Mouse (Mus musculus) gastrocnemius, adult 2 months (tissue): Measurements from ENCODE around the gene Cd81. TPM values are rescaled to one million over a fixed set of nuclear protein-coding genes. Genes with fewer than 3 reads are reported as not detected.

Experiments used
- DNase-seq: peaks from one replicate; pipeline ENCODE4 v3.0.0; 2022
- H3K27ac ChIP-seq: fragments of 200-600 bp; 2 replicates; pipeline ENCODE4 v1.8.1; 2022; ENCODE audit warnings: mild to moderate bottlenecking
- H3K4me3 ChIP-seq: fragments of 200-600 bp; 2 replicates; pipeline ENCODE4 v1.8.1; 2022; ENCODE audit warnings: mild to moderate bottlenecking, moderate library complexity
- CTCF ChIP-seq: fragments of 200-600 bp; IDR thresholded peaks from 2 replicates; pipeline ENCODE4 v1.8.1; 2022; ENCODE audit warnings: antibody characterized with exemption, mild to moderate bottlenecking, moderate library complexity
- intact Hi-C: fragments of 180-260 bp; cut with DNase I; formaldehyde crosslinking; loops from one replicate; pipeline ENCODE4 v1.15.1; 2025
- total RNA-seq, 2 experiments: library from RNA; stranded (reverse); gene quantifications; 2 replicates each; pipeline ENCODE4 v1.2.3; 2021

Gene Cd81
- total RNA-seq, 2 experiments from 2014 or later: 100 to 129 TPM

- intact Hi-C loops: no loop called here
- peak overlapping the region; percentile 85 for H3K27ac ChIP-seq
- no peak for TF ChIP-seq CTCF
Measured at GRCm38 (mm10) chr7:143042089-143042488, 10.4 kb upstream of the Cd81 start.

GRCm38 (mm10) chr7:143042897-143043300 lies 9.6 kb upstream of the Cd81 start:
- H3K27ac ChIP-seq: peak overlapping the region; percentile 85
- TF ChIP-seq CTCF: no peak
- no peak overlapping the region for H3K4me3 ChIP-seq
- DNase-seq: no peak
- intact Hi-C loops: no loop called here

More at GRCm38 (mm10) chr7:143042089-143042488, 10.4 kb upstream of the Cd81 start:
- H3K4me3 ChIP-seq: 0 out of 2 replicates have a peak overlapping the region, but pooled peaks have one; percentile 17
- DNase-seq: peak; percentile 73

DNA sequence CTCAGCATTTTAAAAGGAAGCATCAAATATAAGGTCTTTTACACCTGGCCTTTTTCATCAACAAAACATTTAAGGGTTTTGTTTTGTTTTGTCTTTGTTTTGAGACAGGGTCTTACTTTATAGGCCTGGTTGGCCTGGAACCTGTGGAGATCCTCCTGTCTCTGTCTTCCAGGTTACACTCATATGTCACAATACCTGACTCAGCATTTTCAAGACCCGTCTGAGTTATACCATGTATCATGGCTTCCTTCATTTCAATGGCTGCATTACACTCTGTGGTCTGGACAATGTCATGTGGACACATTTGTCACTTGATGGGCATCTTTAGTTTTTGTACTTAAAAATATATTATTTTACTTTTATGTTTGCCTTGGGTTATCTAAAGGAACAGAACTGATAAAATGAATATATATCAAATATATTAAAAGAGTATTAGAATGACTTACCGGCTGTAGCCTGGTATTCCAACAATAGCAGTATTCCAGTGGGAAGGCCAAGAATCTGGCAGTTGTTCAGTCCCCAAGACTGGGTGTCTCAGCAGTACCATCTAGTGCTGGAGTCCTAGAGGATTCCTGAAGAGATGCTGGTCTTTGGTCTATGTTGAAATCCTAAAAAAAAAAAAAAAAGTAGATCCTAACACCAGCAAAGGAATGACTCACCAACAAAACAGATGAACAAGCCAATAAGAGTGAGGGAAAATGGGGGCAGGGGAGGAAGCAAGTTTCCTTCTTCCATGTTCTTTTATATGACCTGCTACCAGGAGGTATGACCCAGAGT lies 8.3 kb upstream of the Cd81 start:
- no peak overlapping the region for H3K27ac ChIP-seq
- no peak for DNase-seq
- TF ChIP-seq CTCF: no peak
- intact Hi-C loops: no loop called here
- no peak overlapping the region for H3K4me3 ChIP-seq

DNA sequence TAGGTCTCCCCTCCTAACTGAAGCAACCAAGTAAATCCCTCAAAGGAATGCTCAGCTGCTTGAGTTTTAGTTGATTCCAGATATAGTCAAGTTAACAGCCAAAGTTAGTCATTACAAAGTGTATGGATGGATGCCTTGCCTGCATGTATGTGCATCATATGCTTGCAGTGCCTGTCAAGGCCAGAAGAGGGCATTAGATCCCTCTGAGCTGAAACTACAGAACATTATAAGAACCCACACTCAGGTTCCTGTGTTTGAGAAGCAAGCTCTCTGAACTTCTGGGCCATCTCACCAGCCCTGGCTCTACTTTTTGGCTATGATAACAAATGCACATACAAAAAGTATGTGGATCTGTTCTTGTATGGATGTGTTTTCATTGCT lies 7.7 kb upstream of the Cd81 start:
- TF ChIP-seq CTCF: peak; percentile 17; the same call in 1 of the 2 replicates
- no peak overlapping the region for H3K27ac ChIP-seq
- intact Hi-C loops: no loop called here
- no peak overlapping the region for H3K4me3 ChIP-seq
- no peak for DNase-seq

- no peak overlapping the region for H3K27ac ChIP-seq
- no peak for TF ChIP-seq CTCF
- no peak for DNase-seq
- intact Hi-C loops: no loop called here
- no peak overlapping the region for H3K4me3 ChIP-seq
Measured at GRCm38 (mm10) chr7:143046358-143046757, 6.2 kb upstream of the Cd81 start.

- no peak for DNase-seq
- H3K27ac ChIP-seq: peak overlapping the region; percentile 52
- intact Hi-C loops: no loop called here
- no peak overlapping the region for H3K4me3 ChIP-seq
- no peak for TF ChIP-seq CTCF
Measured at GRCm38 (mm10) chr7:143049331-143049730, 3.2 kb upstream of the Cd81 start.

DNA sequence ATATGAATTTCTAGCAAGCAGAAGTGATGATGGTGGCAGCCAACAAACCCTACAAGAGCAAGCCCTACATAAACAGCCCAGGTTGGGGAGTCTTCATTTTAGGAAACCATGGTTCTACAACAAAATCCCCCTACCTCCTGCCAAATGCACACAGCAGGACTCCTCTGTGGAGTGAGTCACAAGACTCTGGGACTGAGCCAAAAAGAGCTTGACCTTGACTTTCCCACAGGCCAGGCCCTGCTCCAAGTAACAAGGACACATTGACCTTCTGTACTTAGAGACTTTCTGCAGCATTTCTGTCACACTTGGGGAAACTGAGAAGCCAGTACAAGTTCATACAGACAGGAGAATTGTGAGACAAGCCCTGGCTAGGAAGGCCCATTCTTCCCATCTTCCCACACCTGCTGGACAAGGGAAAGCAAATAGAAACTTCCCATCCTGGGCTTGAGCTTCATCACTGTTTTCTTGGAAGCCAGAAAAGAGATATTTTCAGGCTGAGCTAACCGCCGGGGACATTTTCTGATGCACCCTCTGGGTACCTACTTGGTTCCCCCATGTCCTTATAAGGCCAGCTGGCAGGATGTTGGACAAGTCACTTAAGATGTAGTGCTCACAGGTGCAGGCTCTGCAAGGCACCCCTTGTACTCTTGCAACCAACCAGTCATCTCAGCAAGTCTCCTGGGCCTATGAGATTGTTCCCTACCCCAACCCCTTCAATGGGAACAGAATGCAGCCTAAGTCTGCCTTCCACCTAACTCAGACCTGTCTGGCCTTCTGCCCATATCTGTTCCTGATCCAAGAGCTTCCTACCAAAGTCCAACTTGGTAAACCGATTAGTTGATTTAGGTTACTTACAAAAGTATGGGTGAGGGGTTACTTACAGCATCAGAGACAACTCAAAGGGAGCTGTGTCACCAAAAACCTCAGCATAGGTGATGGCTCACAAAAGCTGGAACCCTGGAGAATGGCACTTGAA lies 2.4 kb upstream of the Cd81 start:
- DNase-seq: no peak
- intact Hi-C loops: no loop called here
- TF ChIP-seq CTCF: no peak
- Histone ChIP-seq H3K4me3 (no peak overlapping the region), H3K27ac (peak overlapping the region; percentile 52)

DNA sequence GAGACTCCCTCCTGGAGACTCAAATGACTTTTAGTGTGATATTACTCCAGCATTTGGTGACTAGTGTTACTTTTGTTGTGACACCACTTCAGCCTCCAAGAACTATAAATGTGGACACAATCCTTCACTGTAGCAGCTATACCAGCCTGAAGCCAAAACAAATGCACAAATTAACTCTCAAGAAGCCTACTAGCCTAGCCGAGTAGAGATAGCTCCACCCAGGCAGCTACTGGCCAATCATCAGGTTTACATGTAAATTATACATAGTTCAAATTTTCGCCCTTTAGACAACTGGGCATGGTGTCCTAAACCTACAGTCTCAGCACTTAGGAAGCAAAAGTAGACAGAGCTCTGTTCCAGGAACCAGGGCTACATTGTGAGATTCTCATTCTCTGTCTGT lies 1.2 kb upstream of the Cd81 start:
- Histone ChIP-seq H3K4me3 (no peak overlapping the region), H3K27ac (no peak overlapping the region)
- no peak for TF ChIP-seq CTCF
- intact Hi-C loops: no loop called here
- no peak for DNase-seq

GRCm38 (mm10) chr7:143053008-143053899 lies 715 bp downstream of the Cd81 start:
- DNase-seq: peak; percentile 83
- TF ChIP-seq CTCF: peak; percentile 43
- peak overlapping the region; percentile 99 for H3K27ac ChIP-seq
- intact Hi-C loops: loop anchor here (1.0 to 2.0 kb wide), 2 partner anchors 16 to 45 kb away; partner anchors contain the start of gene Tssc4
- H3K4me3 ChIP-seq: peak overlapping the region; percentile 95

DNA sequence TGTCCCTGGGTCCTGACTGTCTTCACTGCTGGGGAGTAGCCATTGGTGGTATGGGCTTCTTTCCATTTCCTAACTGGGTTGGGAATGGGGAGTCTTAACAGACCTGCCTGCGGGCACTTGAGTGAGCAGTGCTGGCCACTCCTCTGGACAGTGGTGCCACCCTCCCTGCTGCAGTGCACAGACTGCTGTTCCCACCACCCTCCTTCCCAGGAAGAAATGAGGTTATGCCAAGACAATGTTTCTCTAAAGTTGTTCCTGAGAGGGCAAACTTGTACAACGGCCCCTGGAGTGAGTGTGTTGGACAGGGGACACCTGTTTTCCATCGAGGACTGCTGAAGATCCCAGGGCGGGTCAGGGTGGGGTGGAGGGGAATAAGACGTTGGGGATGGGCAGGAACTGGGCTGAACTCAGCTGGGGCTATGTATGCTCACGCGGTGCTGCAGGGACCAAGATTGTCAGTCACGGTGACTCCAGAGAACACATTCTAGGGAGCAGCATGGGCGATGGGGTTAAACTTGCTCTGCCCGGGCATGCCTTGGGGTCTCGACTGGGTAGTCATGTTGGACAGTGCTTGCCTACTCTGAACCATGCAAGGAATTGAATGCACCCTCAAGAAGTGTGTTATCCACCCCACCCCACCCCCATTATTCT lies 1.5 kb downstream of the Cd81 start:
- Histone ChIP-seq H3K27ac (peak overlapping the region; percentile 99), H3K4me3 (peak overlapping the region; percentile 95)
- TF ChIP-seq CTCF: no peak
- intact Hi-C loops: loop anchor here (1.0 to 2.0 kb wide), 2 partner anchors 15 to 46 kb away; partner anchors contain the start of gene Tssc4
- no peak for DNase-seq

GRCm38 (mm10) chr7:143054612-143054965 lies 2.0 kb downstream of the Cd81 start:
- intact Hi-C loops: no loop called here
- peak overlapping the region; percentile 95 for H3K4me3 ChIP-seq
- DNase-seq: no peak
- TF ChIP-seq CTCF: no peak
- H3K27ac ChIP-seq: peak overlapping the region; percentile 99
